Mouse (Mus musculus) left cerebral cortex, adult 2 months (tissue): ENCODE results near the gene Krt2. TPM values are rescaled to one million over a fixed set of nuclear protein-coding genes. Genes with fewer than 3 reads are reported as not detected.

Experiments used
- DNase-seq, 2 experiments: peaks; one replicate each; pipeline ENCODE4 v3.0.0; 2021 to 2022; ENCODE audit warnings: low spot score in 2 of 2, mixed read lengths in 1 of 2; ENCODE audit errors: extremely low spot score in 1 of 2
- H3K27ac ChIP-seq: fragments of 200-600 bp; 2 replicates; pipeline ENCODE4 v1.8.1; 2022
- H3K4me3 ChIP-seq: fragments of 200-600 bp; 2 replicates; pipeline ENCODE4 v1.8.1; 2022
- CTCF ChIP-seq: fragments of 200-600 bp; IDR thresholded peaks from 2 replicates; pipeline ENCODE4 v1.8.1; 2022; ENCODE audit warnings: antibody characterized with exemption, mild to moderate bottlenecking, moderate library complexity
- intact Hi-C: fragments of 180-260 bp; cut with DNase I; formaldehyde crosslinking; loops from one replicate; pipeline ENCODE4 v1.15.1; 2025
- long read RNA-seq, 2 experiments: library from polyadenylated mRNA; stranded (forward); transcript quantifications; one replicate each; pipeline ENCODE4 v2.0.0; 2021; ENCODE audit warnings: borderline mapping rate in 2 of 2
- total RNA-seq, 2 experiments: library from RNA; stranded (reverse); gene quantifications; 2 replicates each; pipeline ENCODE4 v1.2.3; 2021

The Krt2 gene
- 1 to 10 TPM in 1 of 2 experiments, under 1 TPM in 1; 0.20 to 1.1 TPM for total RNA-seq
- long read RNA-seq, experiment 1, partial matches to known transcripts: 0 of 1 reads
- long read RNA-seq, experiment 1, other reads (novel, unspliced or antisense): 0 of 1 reads
- long read RNA-seq, experiment 2, partial matches to known transcripts: 0 of 1 reads
- long read RNA-seq, experiment 2, other reads (novel, unspliced or antisense): 0 of 1 reads

- no peak within 1 kb of the TSS for H3K27ac ChIP-seq
- no peak for DNase-seq
- intact Hi-C loops: no loop called here
- TF ChIP-seq CTCF: no peak
- no peak within 1 kb of the TSS for H3K4me3 ChIP-seq
These were observed at the start of gene Krt2 for GRCm38 (mm10) chr15:101817875-101818274. Krt2 (minus strand) TSS chr15:101818169.

DNA sequence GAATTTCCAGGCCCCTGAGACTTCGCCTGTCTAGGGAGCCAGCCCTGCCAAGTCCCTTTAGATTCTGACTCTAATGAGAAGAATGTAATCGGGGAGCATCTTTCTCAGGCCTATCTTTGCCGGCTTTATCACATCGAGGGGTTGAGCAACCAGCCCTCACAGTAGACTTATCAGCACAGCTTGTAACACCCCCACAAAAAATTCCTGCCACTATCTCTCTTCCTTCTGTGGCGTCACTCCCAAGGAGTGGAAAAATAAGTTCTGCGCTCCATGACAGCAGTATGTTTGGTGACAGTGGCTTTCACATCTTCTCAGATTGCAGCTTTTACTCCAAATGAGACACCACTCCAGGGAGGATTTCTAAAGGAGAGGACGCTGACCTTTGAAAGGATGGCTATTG is 48.8 kb upstream of the Krt2 start:
- Histone ChIP-seq H3K27ac (no peak overlapping the region), H3K4me3 (no peak overlapping the region)
- DNase-seq: no peak
- no peak for TF ChIP-seq CTCF
- intact Hi-C loops: no loop called here

DNA sequence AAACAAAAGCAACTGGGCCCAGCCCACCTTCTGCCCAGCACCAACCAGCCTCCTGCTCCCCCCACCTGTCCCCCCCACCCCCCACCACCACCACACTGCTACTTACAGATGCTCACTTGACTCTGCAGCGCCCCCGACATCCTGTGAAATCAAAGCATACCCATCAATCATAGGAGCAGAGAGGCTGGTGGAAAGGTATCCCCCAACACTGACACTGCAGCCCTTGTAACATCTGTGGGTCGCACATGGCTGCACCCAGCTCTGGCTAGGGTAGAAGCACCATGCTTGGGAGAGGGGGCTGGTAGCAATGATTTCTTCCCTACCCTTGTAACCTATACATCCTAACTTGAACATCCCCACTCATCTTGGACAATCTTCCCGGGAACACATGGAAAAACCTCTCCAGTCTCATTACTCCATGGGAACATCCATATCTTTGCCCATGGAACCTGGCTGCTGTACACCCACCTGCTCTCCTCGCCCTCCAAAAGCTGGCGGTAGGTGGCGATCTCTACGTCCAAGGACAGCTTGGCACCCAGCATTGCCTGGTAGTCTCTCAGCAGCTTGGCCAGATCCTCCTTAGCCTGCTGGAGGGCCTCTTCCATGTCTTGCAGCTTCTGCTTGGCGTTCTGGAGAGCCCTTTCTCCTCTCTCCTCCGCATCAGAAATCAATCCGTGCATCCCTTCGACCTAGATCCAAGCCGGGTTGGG is 42.6 kb upstream of the Krt2 start:
- intact Hi-C loops: loop anchor here (5.0 kb wide), 1 partner anchor 112 kb away; no protein-coding TSS in a partner anchor
- Histone ChIP-seq H3K27ac (no peak overlapping the region), H3K4me3 (no peak overlapping the region)
- DNase-seq: no peak
- TF ChIP-seq CTCF: no peak; the same call in 1 of the 2 replicates

DNA sequence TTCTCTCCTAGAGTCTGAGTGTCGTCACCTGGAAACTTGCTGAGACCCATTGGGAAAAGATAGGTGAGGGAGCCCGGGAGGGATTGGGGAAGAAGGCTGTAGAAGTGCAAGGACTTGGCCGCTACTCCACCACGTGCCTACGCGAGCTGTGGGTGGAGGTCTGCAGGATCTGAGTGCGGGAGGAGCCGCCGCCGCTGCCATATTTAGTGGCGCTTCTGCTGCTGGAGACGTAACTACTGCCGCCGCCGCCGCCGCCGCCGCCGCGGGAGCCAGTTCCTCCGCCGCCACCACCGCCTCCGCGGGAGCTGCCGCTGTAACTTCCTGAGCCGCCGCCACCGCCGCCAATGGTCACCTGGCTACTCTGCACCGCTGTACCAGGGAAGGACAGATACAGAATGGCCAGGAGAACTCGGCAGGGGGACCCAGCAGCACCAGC is 41.8 kb upstream of the Krt2 start:
- peak overlapping the region; percentile 41 for H3K27ac ChIP-seq
- no peak for TF ChIP-seq CTCF
- DNase-seq: peak; percentile 48 to 73

DNA sequence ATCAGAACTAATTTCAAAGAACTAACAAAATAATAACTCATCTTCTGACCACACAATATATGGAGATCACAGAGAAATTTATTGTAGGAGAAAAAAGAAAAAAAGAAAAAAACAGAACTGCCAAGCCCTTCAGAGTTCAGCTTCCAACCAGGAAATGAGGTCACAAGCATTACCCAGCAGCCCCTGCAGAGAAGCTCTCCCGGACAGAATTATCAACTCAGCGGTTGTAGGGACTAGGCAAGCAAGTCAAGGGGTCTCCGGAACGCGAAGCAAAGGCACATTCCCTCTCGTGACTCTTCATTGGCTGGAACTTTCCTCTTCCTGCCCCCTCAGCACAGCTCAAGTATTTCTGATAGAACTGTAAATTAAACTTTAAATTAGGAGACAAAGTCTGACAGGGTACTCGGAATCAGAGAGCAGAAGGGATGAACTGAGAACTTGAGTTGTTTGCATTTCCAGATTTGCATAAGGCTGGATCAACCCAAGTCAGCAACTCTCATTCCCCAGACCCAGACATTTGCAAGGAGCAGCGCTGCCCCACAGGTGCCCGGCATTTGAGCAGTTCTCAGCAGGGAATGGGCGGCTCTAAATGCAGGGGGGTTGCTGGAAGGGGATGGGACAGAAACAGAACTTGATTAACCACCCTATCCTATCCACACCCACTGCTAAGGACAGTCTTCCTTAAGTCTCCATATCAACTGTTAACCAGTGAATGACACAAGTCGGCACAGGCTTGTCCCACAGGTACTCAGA is 40.9 kb upstream of the Krt2 start:
- no peak for TF ChIP-seq CTCF
- intact Hi-C loops: no loop called here
- no peak overlapping the region for H3K4me3 ChIP-seq
- no peak overlapping the region; the same call in 1 of the 2 replicates for H3K27ac ChIP-seq
- no peak for DNase-seq

More for the DNA sequence above, 41.8 kb upstream of the Krt2 start:
- intact Hi-C loops: loop anchor here (5.0 kb wide), 1 partner anchor 113 kb away; no protein-coding TSS in a partner anchor
- H3K4me3 ChIP-seq: peak overlapping the region; percentile 40

- no peak overlapping the region for H3K4me3 ChIP-seq
- intact Hi-C loops: no loop called here
- H3K27ac ChIP-seq: no peak overlapping the region
- no peak for DNase-seq
- no peak for TF ChIP-seq CTCF
These were observed 38.7 kb upstream of the Krt2 start for GRCm38 (mm10) chr15:101856696-101857095.

DNA sequence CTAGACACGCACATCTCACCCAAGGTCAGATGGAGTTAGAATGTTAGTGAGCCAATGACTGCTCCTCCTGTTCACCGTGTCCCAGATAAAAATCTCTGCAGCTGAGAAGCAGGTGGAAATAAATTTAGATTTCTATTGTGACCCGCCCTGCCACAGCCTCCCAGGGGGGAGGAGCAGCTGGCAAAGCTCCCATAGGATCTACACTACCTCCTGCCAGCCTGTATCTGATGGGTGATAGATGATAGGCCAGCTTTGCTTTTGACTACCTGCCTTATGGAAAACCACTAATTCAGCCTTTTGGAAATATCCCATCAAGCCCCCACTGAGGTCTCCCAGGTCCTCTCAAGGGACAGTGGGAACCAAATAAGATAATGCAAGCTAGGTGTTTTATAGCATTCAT is 37.8 kb upstream of the Krt2 start:
- H3K4me3 ChIP-seq: no peak overlapping the region
- no peak for TF ChIP-seq CTCF
- no peak overlapping the region for H3K27ac ChIP-seq
- DNase-seq: no peak
- intact Hi-C loops: no loop called here

DNA sequence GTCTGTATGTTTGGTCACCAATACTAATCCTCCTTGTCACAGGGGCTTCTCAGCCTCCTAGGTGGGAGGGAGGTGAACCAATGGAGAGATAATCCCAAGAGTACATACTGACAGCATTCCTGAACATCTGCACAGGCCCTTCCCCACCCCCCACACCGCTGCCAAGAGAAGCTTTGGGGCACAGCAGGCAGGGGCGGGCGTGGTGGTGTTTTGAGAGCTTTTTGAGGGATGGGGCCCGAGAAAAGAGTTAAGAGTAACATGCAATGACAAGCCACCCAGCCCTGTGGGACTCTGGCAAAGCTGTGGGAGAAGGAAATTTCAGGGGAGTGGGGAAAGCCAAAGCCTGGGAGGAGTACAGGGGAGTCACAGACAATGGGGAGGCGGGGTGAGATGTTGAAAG is 36.3 kb upstream of the Krt2 start:
- Histone ChIP-seq H3K27ac (peak overlapping the region; percentile 32; the same call in 1 of the 2 replicates), H3K4me3 (no peak overlapping the region)
- no peak for DNase-seq
- intact Hi-C loops: no loop called here
- no peak for TF ChIP-seq CTCF

- intact Hi-C loops: no loop called here
These were observed 34.6 kb upstream of the Krt2 start for GRCm38 (mm10) chr15:101852571-101852970.

GRCm38 (mm10) chr15:101850694-101851093 is 32.7 kb upstream of the Krt2 start, which contains the start of gene Krt1:
Krt1 (minus strand) TSS chr15:101850794.
- DNase-seq: no peak
- intact Hi-C loops: no loop called here
- no peak within 1 kb of the TSS for H3K4me3 ChIP-seq
- no peak for TF ChIP-seq CTCF
- no peak within 1 kb of the TSS for H3K27ac ChIP-seq

More at GRCm38 (mm10) chr15:101852571-101852970, 34.6 kb upstream of the Krt2 start:
- no peak for DNase-seq
- H3K27ac ChIP-seq: no peak overlapping the region
- no peak for TF ChIP-seq CTCF
- no peak overlapping the region for H3K4me3 ChIP-seq

GRCm38 (mm10) chr15:101845971-101846403 is 28.0 kb upstream of the Krt2 start:
- H3K4me3 ChIP-seq: peak overlapping the region; percentile 43
- intact Hi-C loops: no loop called here
- DNase-seq: peak; percentile 60 to 66
- peak overlapping the region; percentile 70 for H3K27ac ChIP-seq
- no peak; the same call in 1 of the 2 replicates for TF ChIP-seq CTCF

GRCm38 (mm10) chr15:101843192-101843591 is 25.2 kb upstream of the Krt2 start:
- no peak for DNase-seq
- H3K4me3 ChIP-seq: no peak overlapping the region
- TF ChIP-seq CTCF: no peak
- intact Hi-C loops: no loop called here
- no peak overlapping the region for H3K27ac ChIP-seq
